Mouse (Mus musculus) midbrain, embryonic 16.5 days (tissue): ENCODE measurements around the gene Tpp2. TPM values are rescaled to one million over a fixed set of nuclear protein-coding genes. Genes with fewer than 3 reads are reported as not detected.

Experiments used
- ATAC-seq: fragments of 200-750 bp; cut with Nextera tagmentation; 2 replicates; pipeline ENCODE4 v1.8.0; 2017; ENCODE audit warnings: moderate TSS enrichment
- H3K27ac ChIP-seq: fragments of 300-500 bp; sonication (generic); 2 replicates; pipeline ENCODE4 v1.5.1; 2014; ENCODE audit warnings: mild to moderate bottlenecking, low read length, mixed read lengths
- H3K27me3 ChIP-seq: fragments of 300-500 bp; sonication (generic); 2 replicates; pipeline ENCODE4 v1.6.1; 2014; ENCODE audit warnings: low read depth, low read length, mixed read lengths; ENCODE audit not compliant: control insufficient read depth, insufficient read depth
- H3K36me3 ChIP-seq: fragments of 300-500 bp; sonication (generic); 2 replicates; pipeline ENCODE4 v1.6.1; 2014; ENCODE audit warnings: mild to moderate bottlenecking, low read length, moderate library complexity, mixed read lengths; ENCODE audit not compliant: control insufficient read depth, insufficient read depth
- H3K4me1 ChIP-seq: fragments of 300-500 bp; sonication (generic); 2 replicates; pipeline ENCODE4 v1.6.1; 2014; ENCODE audit warnings: mild to moderate bottlenecking, low read length, mixed read lengths; ENCODE audit not compliant: control insufficient read depth, insufficient read depth
- H3K4me2 ChIP-seq: fragments of 300-500 bp; sonication (generic); 2 replicates; pipeline ENCODE4 v1.6.1; 2014; ENCODE audit warnings: mild to moderate bottlenecking, low read length, mixed read lengths
- H3K4me3 ChIP-seq: fragments of 300-500 bp; sonication (generic); 2 replicates; pipeline ENCODE4 v1.5.1; 2014; ENCODE audit warnings: low read depth, mild to moderate bottlenecking, low read length, moderate library complexity, mixed read lengths
- H3K9ac ChIP-seq: fragments of 300-500 bp; sonication (generic); 2 replicates; pipeline ENCODE4 v1.6.1; 2014; ENCODE audit warnings: low read depth, low read length, mixed read lengths
- H3K9me3 ChIP-seq: fragments of 300-500 bp; sonication (generic); replicated peaks from 2 replicates; pipeline ENCODE4 v1.6.1; 2014; ENCODE audit warnings: mild to moderate bottlenecking, low read length, mixed read lengths; ENCODE audit not compliant: control insufficient read depth, poor library complexity, severe bottlenecking
- WGBS: fragments of 180-500 bp; shearing (Covaris S2); extraction: QIAGEN DNeasy Blood & Tissue Kit; methylation state at CpG from one replicate; pipeline ENCODE4 v1.1.7; 2014; 5-methylcytosine and 5-hydroxymethylcytosine counted together
- polyA plus RNA-seq: library from polyadenylated mRNA; unstranded; fragments of >200 nt; fragmentation: Nextera tagmentation; extraction: Ambion mirVana; gene quantifications from 2 replicates; pipeline ENCODE4 v1.2.1, GENCODE M21; 2015

Gene Tpp2
- polyA plus RNA-seq, 1 experiment from 2014 or later, result 58.2 TPM

DNA sequence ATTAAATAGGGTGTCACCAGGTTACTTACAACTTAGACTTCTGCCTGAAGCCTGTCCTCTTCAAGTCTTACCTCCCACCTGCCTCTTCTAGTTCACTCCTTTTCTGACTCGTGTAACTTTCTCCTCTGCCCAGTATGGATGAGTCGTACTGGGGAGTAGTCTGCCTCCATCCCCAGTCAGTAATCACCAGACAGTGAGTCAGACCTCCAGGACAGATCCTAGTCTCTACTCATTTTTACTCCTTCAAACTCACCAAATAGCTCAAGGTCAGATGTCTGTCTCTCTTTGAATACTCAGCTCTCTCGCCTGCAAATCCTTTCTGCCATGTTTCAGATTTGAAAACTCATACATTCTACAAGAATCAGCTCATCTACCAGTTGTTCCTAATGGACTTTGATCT is 35.9 kb downstream of the Tpp2 start:
- H3K27me3 ChIP-seq, result no peaks in the 10 kb centered on the region
- no peak overlapping the region for H3K4me2 ChIP-seq
- H3K27ac ChIP-seq, result no peak overlapping the region
- H3K9me3 ChIP-seq, result no peaks in the 10 kb centered on the region
- peaks cover 22% of the 10 kb centered on the region for H3K36me3 ChIP-seq
- no peak overlapping the region for H3K9ac ChIP-seq
- no peak overlapping the region for H3K4me3 ChIP-seq
- 89% methylated on average over 3 of the region's 3 CpGs for WGBS
- no peaks in the 10 kb centered on the region for H3K4me1 ChIP-seq
- ATAC-seq, result no peak

DNA sequence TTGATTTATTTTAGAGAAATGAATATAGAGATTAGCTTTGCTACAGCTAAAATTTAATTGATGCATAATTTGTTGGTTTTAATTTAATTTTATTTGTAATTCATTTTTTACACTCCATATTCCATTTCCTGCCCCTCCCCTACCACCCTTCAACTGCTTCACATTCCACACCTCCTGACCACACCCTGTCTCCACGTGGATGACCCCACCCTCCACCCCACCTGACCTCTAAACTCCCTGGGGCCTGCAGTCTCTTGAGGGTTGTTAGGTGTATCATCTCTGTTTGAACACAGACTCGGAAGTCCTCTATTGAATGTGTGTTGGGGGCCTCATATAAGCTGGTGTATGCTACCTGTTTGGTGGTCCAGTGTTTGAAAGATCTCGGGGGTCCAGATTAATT is 37.6 kb downstream of the Tpp2 start:
- Histone ChIP-seq H3K9ac (no peak overlapping the region), H3K9me3 (no peaks in the 10 kb centered on the region), H3K4me2 (no peak overlapping the region), H3K36me3 (peaks cover 26% of the 10 kb centered on the region; the same call in 1 of the 2 replicates), H3K4me3 (no peak overlapping the region), H3K27ac (no peak overlapping the region), H3K4me1 (no peaks in the 10 kb centered on the region), H3K27me3 (no peaks in the 10 kb centered on the region)
- no peak for ATAC-seq
- 80% methylated on average over 3 of the region's 3 CpGs for WGBS

DNA sequence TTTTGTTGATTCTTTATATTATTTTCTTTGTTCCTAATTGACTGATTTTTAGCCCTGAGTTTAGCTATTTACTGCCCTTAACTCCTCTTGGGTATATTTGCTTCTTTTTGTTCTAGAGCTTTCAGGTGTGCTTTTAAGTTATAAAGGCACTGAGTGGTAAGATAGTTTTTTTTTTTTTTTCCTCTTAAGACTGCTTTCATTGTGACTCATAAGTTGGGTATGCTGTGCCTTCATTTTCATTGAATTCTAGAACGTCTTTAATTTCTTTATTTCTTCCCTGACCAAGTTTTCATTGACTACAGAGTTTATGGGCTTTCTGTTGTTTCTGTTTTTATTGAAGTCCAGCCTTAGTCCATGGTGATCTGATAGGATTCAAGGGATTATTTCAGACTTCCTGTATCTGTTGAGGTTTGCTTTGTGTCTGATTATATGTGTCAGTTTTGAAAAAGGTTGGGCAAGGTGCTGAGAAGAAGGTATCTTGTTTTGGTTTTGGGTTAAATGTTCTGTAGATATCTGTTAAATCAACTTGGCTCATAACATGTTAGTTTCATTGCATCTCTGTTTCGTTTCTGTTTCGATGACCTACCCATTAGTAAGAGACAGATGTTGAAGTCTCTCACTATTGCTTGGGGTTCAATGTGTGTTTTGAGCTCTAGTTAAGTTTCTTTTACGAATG is 63.6 kb downstream of the Tpp2 start:
- 0 out of 2 replicates have a peak, but pooled peaks cover 7% of the 10 kb centered on the region for H3K9me3 ChIP-seq
- no peak for ATAC-seq
- H3K27ac ChIP-seq, result no peak overlapping the region
- no peak overlapping the region for H3K9ac ChIP-seq
- no peaks in the 10 kb centered on the region for H3K4me1 ChIP-seq
- WGBS, result over 99% methylated on average over 4 of the region's 4 CpGs
- no peak overlapping the region for H3K4me3 ChIP-seq
- H3K36me3 ChIP-seq, result peaks cover 16% of the 10 kb centered on the region
- H3K4me2 ChIP-seq, result no peak overlapping the region
- H3K27me3 ChIP-seq, result no peaks in the 10 kb centered on the region

DNA sequence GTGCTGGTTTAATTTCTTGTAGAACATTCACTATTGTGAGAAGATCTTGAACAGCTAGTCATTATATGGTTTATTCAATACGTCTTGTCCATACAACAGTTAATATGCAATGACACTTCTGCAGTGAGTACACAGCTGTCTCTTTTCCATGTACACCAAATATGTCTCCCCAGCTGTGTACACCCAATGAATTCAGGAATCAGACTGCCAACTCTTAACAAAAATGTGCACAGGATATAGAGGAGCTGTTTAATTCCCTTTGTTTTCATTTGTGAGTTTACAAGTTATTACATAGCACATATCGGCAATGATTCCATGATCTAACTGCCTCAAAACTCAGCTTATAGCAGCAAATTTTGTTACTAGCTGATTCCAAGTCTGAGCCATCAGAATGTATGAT is 71.1 kb downstream of the Tpp2 start:
- no peak overlapping the region for H3K4me3 ChIP-seq
- H3K36me3 ChIP-seq, result peaks cover 9% of the 10 kb centered on the region
- no peaks in the 10 kb centered on the region for H3K4me1 ChIP-seq
- H3K27ac ChIP-seq, result no peak overlapping the region
- no peaks in the 10 kb centered on the region for H3K27me3 ChIP-seq
- no peak overlapping the region for H3K9ac ChIP-seq
- ATAC-seq, result no peak
- H3K4me2 ChIP-seq, result no peak overlapping the region
- H3K9me3 ChIP-seq, result no peaks in the 10 kb centered on the region
- WGBS, result 97% methylated on average over 2 of the region's 2 CpGs

DNA sequence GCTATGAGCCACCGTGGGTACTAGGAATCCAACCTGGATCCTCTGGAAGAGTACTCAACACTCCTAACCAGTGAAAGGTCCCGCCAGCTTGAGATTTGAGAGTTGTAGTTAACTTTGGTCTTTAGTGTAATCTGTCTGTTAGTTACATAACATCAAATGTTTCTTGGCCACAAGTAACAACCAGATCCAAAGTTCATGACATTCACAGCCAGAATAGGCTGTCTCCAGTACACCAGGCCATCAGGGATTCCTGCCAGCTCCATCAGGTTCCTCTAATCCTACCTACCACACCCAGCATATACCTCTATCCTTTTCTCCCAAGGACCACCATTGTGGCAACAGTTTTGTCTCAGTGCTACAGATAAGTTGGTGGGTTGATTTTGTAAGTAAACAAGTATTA is 82.1 kb downstream of the Tpp2 start:
- Histone ChIP-seq H3K36me3 (no peaks in the 10 kb centered on the region), H3K9me3 (no peaks in the 10 kb centered on the region), H3K4me3 (no peak overlapping the region), H3K4me1 (no peaks in the 10 kb centered on the region), H3K27ac (no peak overlapping the region), H3K4me2 (no peak overlapping the region), H3K9ac (no peak overlapping the region), H3K27me3 (no peaks in the 10 kb centered on the region)
- no peak for ATAC-seq
- WGBS, result 93% methylated on average over 2 of the region's 2 CpGs

DNA sequence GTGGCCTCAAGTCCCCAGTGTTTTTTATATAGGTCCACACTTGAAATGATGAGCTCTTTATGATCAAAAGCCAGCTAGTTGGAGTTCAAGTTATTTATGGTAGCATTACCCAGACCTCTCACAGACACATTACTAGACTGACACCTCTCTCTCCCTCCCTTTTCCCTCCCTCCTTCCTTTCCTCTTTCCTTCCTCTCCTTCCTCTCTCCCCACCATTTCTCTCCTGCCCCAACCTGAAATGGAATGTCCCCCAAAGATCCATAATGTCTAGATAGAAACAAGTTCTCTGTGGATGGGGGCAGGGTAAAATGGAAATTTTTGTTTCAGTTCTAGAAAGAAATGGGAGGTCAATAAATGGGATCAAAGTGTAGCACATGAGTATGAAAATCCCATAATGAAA is 86.5 kb downstream of the Tpp2 start, which contains the start of gene Mettl21c:
Gene Mettl21c (minus strand): TSS at position 101 of the 400 bp plus-strand sequence.
- no peak within 1 kb of the TSS for H3K4me2 ChIP-seq
- no peak for ATAC-seq

DNA sequence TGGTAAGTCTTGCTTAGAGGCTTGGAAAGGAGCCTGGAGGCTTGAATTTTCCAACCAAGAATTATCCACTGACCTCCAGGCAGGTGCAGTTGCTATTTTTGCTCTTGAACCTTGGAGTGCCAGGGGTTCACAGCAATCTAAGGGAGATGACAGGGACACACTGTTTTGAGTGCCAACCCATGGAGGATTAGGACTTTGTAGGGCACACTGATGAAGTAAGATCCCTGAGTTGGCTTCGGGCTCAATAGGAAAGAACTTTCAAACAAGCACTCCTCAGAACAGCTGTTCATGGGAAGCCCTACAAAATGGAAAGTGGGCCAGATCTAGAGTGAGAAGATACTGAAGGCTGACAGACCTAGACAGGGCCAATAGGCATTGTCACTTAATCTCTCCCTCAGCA is 89.2 kb downstream of the Tpp2 start:
- Histone ChIP-seq H3K4me3 (no peak overlapping the region), H3K27ac (no peak overlapping the region), H3K9me3 (no peaks in the 10 kb centered on the region), H3K4me2 (no peak overlapping the region), H3K27me3 (no peaks in the 10 kb centered on the region), H3K4me1 (no peaks in the 10 kb centered on the region), H3K9ac (no peak overlapping the region), H3K36me3 (no peaks in the 10 kb centered on the region)
- 97% methylated on average over 1 of the region's 1 CpGs for WGBS
- no peak for ATAC-seq

More for the DNA sequence above, 86.5 kb downstream of the Tpp2 start, which contains the start of gene Mettl21c:
- Histone ChIP-seq H3K4me3 (no peak within 1 kb of the TSS), H3K4me1 (no peaks in the 10 kb centered on the region), H3K9me3 (no peaks in the 10 kb centered on the region), H3K27me3 (no peaks in the 10 kb centered on the region), H3K9ac (no peak within 1 kb of the TSS), H3K36me3 (no peaks in the 10 kb centered on the region), H3K27ac (no peak within 1 kb of the TSS)

DNA sequence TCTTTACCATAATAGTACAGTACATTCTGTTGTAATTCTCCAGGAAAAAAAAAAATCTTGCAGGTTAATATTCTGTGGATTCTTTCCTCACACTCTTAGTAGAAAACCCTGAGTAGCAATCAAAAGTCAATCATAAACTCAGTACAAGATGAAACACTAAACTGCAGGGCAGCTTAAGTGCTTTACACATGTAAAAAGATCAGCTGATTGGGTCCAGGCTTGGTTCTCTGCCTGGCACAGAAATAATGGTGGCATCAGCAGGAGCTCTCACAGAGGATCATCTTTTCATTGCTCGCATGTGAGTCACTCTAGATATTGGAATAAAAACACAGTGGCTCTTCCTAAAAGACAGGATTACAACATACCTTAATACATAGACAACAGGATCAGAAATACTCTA is 94.2 kb downstream of the Tpp2 start:
- Histone ChIP-seq H3K9me3 (no peaks in the 10 kb centered on the region), H3K4me1 (no peaks in the 10 kb centered on the region), H3K27me3 (no peaks in the 10 kb centered on the region), H3K36me3 (no peaks in the 10 kb centered on the region), H3K9ac (no peak overlapping the region), H3K4me2 (no peak overlapping the region), H3K4me3 (no peak overlapping the region), H3K27ac (no peak overlapping the region)
- no peak for ATAC-seq
- WGBS, result 57% methylated on average over 1 of the region's 1 CpGs

DNA sequence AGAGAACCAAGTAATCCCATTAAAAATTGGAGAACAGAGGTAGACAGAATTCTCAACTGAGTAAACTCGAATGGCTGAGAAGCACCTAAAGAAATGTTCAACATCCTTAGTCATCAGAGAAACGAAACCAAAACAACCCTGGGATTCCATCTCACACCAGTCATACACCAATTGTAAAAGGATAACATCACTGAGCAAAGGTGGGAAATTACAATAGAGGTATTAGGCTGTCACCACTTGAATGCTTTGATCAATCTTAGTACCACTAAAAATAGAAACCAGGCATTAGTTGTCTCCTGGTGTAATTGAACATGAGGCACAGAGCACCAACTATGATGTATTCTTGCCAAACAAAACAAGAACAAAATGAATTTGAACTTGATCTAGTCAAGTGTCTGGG is 98.8 kb downstream of the Tpp2 start:
- Histone ChIP-seq H3K36me3 (no peaks in the 10 kb centered on the region), H3K4me2 (no peak overlapping the region), H3K9me3 (no peaks in the 10 kb centered on the region), H3K9ac (no peak overlapping the region), H3K4me3 (no peak overlapping the region), H3K27me3 (no peaks in the 10 kb centered on the region), H3K4me1 (no peaks in the 10 kb centered on the region), H3K27ac (no peak overlapping the region)
- ATAC-seq, result no peak
- 70% methylated on average over 2 of the region's 2 CpGs for WGBS
